Mouse (Mus musculus) intestine, embryonic 14.5 days (tissue): ENCODE data around the gene Rassf10. TPM values are rescaled to one million over a fixed set of nuclear protein-coding genes. Genes with fewer than 3 reads are reported as not detected.
"Not testable (repeated sequence)": the region's sequence is repeated elsewhere in the genome, so short reads cannot be mapped to it uniquely, and the experiment has no call there.

Source experiments
- ATAC-seq: fragments of 200-750 bp; cut with Nextera tagmentation; replicated peaks from 2 replicates; pipeline ENCODE4 v1.8.0; 2017; ENCODE audit warnings: low read depth, moderate number of reproducible peaks, moderate TSS enrichment, moderate library complexity; ENCODE audit not compliant: low FRiP score, low TSS enrichment
- DNase-seq: peaks from one replicate; pipeline ENCODE4 v3.0.0-alpha.2; 2018; ENCODE audit warnings: low spot score
- H3K27ac ChIP-seq: fragments of 300-500 bp; sonication (generic); 2 replicates; pipeline ENCODE4 v1.5.1; 2014; ENCODE audit warnings: low read depth, mild to moderate bottlenecking, control low read depth
- H3K27me3 ChIP-seq: fragments of 300-500 bp; sonication (generic); replicated peaks from 2 replicates; pipeline ENCODE4 v1.6.1; 2014; ENCODE audit warnings: low read length, control low read depth; ENCODE audit not compliant: control insufficient read depth, insufficient read depth
- H3K36me3 ChIP-seq: fragments of 300-500 bp; sonication (generic); 2 replicates; pipeline ENCODE4 v1.6.1; 2014; ENCODE audit warnings: low read length, control low read depth; ENCODE audit not compliant: control insufficient read depth, insufficient read depth
- H3K4me1 ChIP-seq: fragments of 300-500 bp; sonication (generic); replicated peaks from 2 replicates; pipeline ENCODE4 v1.6.1; 2014; ENCODE audit warnings: low read length, control low read depth, mixed read lengths; ENCODE audit not compliant: control insufficient read depth, insufficient read depth
- H3K4me2 ChIP-seq: fragments of 300-500 bp; sonication (generic); 2 replicates; pipeline ENCODE4 v1.6.1; 2014; ENCODE audit warnings: low read length
- H3K4me3 ChIP-seq: fragments of 300-500 bp; sonication (generic); 2 replicates; pipeline ENCODE4 v1.5.1; 2014; ENCODE audit warnings: low read depth, low read length, control low read depth, mixed read lengths
- H3K9ac ChIP-seq: fragments of 300-500 bp; sonication (generic); 2 replicates; pipeline ENCODE4 v1.6.1; 2014; ENCODE audit warnings: mild to moderate bottlenecking, low read length
- H3K9me3 ChIP-seq: fragments of 300-500 bp; sonication (generic); 2 replicates; pipeline ENCODE4 v1.6.1; 2016; ENCODE audit warnings: low read length, control low read depth; ENCODE audit not compliant: control insufficient read depth
- WGBS: fragments of 180-500 bp; shearing (Covaris S2); extraction: QIAGEN DNeasy Blood & Tissue Kit; methylation state at CpG from one replicate; pipeline ENCODE4 v1.1.7; 2014; 5-methylcytosine and 5-hydroxymethylcytosine counted together
- polyA plus RNA-seq: library from polyadenylated mRNA; unstranded; fragments of >200 nt; fragmentation: Nextera tagmentation; extraction: Ambion mirVana; gene quantifications from 2 replicates; pipeline ENCODE4 v1.2.1, GENCODE M21; 2014

Gene Rassf10
- polyA plus RNA-seq, 1 experiment from 2014 or later, result 2.7 TPM

DNA sequence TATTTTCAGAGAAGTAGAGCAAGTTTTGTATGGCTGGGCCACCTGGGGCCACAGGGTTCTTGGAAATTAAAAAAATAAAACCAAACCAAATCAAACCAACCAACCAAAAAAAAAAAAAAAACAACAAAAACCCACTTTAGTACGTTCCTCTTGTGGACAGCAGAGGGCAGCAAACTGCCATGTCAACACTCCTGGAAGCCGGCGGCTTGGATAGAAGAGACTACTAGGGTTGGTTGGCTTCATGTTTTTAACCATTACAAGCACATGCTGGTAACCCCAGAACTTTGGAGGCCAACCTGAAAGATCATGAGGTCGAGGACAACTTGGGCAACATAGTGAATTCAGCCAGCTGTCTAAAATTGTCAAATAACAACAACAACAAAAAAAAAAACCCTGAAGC is 33.9 kb upstream of the Rassf10 start:
- H3K4me3 ChIP-seq, result no peak overlapping the region
- ATAC-seq, result no peak
- no peak overlapping the region for H3K4me2 ChIP-seq
- no peak overlapping the region for H3K9ac ChIP-seq
- H3K9me3 ChIP-seq, result no peaks in the 10 kb centered on the region
- no peaks in the 10 kb centered on the region for H3K27me3 ChIP-seq
- no peaks in the 10 kb centered on the region for H3K36me3 ChIP-seq
- peak; percentile 75 for DNase-seq
- H3K27ac ChIP-seq, result no peak overlapping the region
- 2% methylated on average over 4 of the region's 4 CpGs for WGBS
- no peaks in the 10 kb centered on the region for H3K4me1 ChIP-seq

DNA sequence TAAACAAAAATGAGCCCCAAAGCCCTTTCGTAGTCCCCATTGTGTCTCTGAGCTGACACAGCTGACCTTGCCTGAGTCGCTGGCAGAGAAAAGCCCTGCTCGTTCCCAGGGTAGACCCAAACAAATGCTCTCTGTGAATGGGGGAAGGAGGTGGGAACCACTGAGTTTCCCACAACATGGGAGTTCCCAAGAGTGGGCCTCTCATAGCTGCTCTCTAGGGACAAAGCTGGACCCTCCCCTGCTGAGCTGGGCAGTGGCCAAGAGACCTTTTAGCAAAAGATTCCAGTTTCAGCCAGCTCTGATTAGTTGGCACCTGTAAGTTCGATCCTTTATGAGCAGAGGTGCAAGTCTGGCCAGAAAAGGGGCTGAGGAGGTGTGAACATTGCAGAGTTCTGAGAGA is 31.0 kb upstream of the Rassf10 start:
- Histone ChIP-seq H3K27ac (no peak overlapping the region), H3K27me3 (no peaks in the 10 kb centered on the region), H3K36me3 (no peaks in the 10 kb centered on the region), H3K4me3 (no peak overlapping the region), H3K4me2 (no peak overlapping the region), H3K4me1 (no peaks in the 10 kb centered on the region), H3K9ac (no peak overlapping the region), H3K9me3 (no peaks in the 10 kb centered on the region)
- DNase-seq, result no peak
- 43% methylated on average over 4 of the region's 4 CpGs for WGBS
- no peak for ATAC-seq

DNA sequence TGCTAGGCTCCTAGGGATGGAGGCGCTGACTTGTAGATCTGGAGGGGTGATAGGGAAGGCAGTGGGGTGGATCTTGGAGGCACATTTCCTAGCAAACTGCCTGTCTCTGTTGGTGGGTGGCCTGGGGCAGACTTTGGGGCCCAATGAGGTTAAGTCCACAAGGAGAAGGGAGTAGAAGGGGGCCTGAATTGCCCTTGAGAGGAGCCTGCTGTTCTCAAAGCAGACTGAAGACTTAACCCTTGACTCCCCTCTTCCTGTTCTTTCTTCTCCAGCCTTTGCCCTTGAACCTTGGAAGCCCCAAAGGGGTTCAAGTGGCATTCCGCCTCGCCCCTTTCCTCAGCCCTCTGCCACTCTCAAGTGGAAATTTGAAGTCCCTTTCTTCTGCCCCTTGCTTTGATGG is 30.1 kb upstream of the Rassf10 start:
- no peak overlapping the region for H3K27ac ChIP-seq
- no peak overlapping the region for H3K4me3 ChIP-seq
- H3K27me3 ChIP-seq, result no peaks in the 10 kb centered on the region
- no peaks in the 10 kb centered on the region for H3K9me3 ChIP-seq
- H3K4me2 ChIP-seq, result no peak overlapping the region
- WGBS, result 75% methylated on average over 3 of the region's 3 CpGs
- no peak for DNase-seq
- H3K9ac ChIP-seq, result no peak overlapping the region
- H3K4me1 ChIP-seq, result no peaks in the 10 kb centered on the region
- no peaks in the 10 kb centered on the region for H3K36me3 ChIP-seq
- no peak for ATAC-seq

GRCm38 (mm10) chr7:112930669-112931068 is 23.1 kb upstream of the Rassf10 start:
- H3K9me3 ChIP-seq, result no peaks in the 10 kb centered on the region
- DNase-seq (no peak), ATAC-seq (no peak)
- WGBS, result 14% methylated on average over 7 of the region's 7 CpGs
- no peak overlapping the region for H3K4me3 ChIP-seq
- no peak overlapping the region for H3K27ac ChIP-seq
- no peaks in the 10 kb centered on the region for H3K36me3 ChIP-seq
- H3K4me1 ChIP-seq, result peaks cover 4% of the 10 kb centered on the region; the same call in 1 of the 2 replicates
- H3K4me2 ChIP-seq, result no peak overlapping the region
- H3K9ac ChIP-seq, result no peak overlapping the region
- H3K27me3 ChIP-seq, result no peaks in the 10 kb centered on the region

DNA sequence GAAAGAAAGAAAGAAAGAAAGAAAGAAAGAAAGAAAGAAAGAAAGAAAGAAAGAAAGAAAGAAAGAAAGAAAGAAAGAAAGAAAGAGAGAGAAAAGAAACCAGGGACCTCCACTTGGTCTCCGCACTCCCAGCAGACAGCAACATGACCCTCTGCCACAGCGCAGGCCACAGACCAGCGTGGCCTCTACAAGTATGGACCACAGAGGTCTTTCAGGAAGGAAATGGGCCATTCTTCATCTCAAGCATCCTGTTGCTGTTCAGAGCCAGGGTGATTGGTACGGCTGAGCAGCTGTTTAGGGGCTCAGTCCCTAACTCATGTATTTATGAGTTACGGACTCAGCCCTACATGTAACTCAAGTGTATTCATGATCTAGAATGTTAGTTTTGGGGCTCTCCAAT is 17.9 kb upstream of the Rassf10 start:
- not testable (repeated sequence) for H3K4me2 ChIP-seq, H3K9me3 ChIP-seq, H3K36me3 ChIP-seq, ATAC-seq, DNase-seq, H3K4me1 ChIP-seq, H3K27me3 ChIP-seq, H3K9ac ChIP-seq, H3K4me3 ChIP-seq, H3K27ac ChIP-seq
- 75% methylated on average over 5 of the region's 5 CpGs for WGBS

GRCm38 (mm10) chr7:112937089-112937488 is 16.7 kb upstream of the Rassf10 start:
- 81% methylated on average over 8 of the region's 8 CpGs for whole genome bisulfite sequencing
- H3K9me3 ChIP-seq, result no peaks in the 10 kb centered on the region
- no peak overlapping the region for H3K4me2 ChIP-seq
- DNase-seq, result no peak
- H3K9ac ChIP-seq, result no peak overlapping the region
- no peaks in the 10 kb centered on the region for H3K36me3 ChIP-seq
- no peak overlapping the region for H3K4me3 ChIP-seq
- no peaks in the 10 kb centered on the region for H3K4me1 ChIP-seq
- no peak overlapping the region for H3K27ac ChIP-seq
- no peak for ATAC-seq
- no peaks in the 10 kb centered on the region for H3K27me3 ChIP-seq

- no peak overlapping the region for H3K27ac ChIP-seq
- ATAC-seq (no peak), DNase-seq (no peak)
- no peaks in the 10 kb centered on the region for H3K27me3 ChIP-seq
- H3K36me3 ChIP-seq, result no peaks in the 10 kb centered on the region
- no peak overlapping the region for H3K9ac ChIP-seq
- no peaks in the 10 kb centered on the region for H3K4me1 ChIP-seq
- H3K9me3 ChIP-seq, result no peaks in the 10 kb centered on the region
- no peak overlapping the region for H3K4me2 ChIP-seq
- 30% methylated on average over 5 of the region's 5 CpGs for WGBS
- H3K4me3 ChIP-seq, result no peak overlapping the region
These were observed 14.8 kb upstream of the Rassf10 start for GRCm38 (mm10) chr7:112938959-112939358.

DNA sequence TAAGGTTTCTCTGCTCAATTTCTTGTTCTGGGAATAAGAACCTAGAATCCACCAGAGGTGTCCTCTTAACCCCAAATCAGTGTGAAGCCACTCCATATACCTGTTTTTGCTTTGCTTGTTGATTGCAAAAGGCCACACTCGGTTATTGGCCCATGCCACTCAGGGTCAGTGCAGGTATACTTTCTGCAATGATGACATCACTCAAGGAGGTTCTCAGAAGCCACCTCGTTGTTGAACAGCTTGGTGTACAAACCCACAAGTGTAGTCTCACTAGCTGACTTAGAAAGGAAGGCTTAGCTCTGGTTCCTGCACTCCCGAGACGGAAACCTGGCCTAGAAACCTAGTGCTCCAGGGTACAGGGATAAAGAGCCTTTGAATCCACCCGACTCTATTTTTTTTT is 11.2 kb upstream of the Rassf10 start:
- Histone ChIP-seq H3K9me3 (no peaks in the 10 kb centered on the region), H3K4me2 (no peak overlapping the region), H3K27ac (no peak overlapping the region), H3K36me3 (no peaks in the 10 kb centered on the region), H3K4me1 (no peaks in the 10 kb centered on the region), H3K27me3 (no peaks in the 10 kb centered on the region), H3K4me3 (no peak overlapping the region), H3K9ac (no peak overlapping the region)
- ATAC-seq (no peak), DNase-seq (no peak)
- 52% methylated on average over 5 of the region's 5 CpGs for WGBS

GRCm38 (mm10) chr7:112943056-112943455 is 10.7 kb upstream of the Rassf10 start:
- no peak for DNase-seq
- Histone ChIP-seq H3K4me3 (no peak overlapping the region), H3K9ac (no peak overlapping the region), H3K36me3 (no peaks in the 10 kb centered on the region), H3K9me3 (no peaks in the 10 kb centered on the region), H3K27ac (no peak overlapping the region), H3K4me2 (no peak overlapping the region), H3K4me1 (no peaks in the 10 kb centered on the region), H3K27me3 (no peaks in the 10 kb centered on the region)
- ATAC-seq, result no peak
- WGBS, result 67% methylated on average over 1 of the region's 1 CpGs
